Mouse (Mus musculus): ENCODE results near the gene Notch3. TPM values are rescaled to one million over a fixed set of nuclear protein-coding genes. Genes with fewer than 3 reads are reported as not detected.
"Not testable (repeated sequence)": the region's sequence is repeated elsewhere in the genome, so short reads cannot be mapped to it uniquely, and the experiment has no call there.

The Notch3 gene
- total RNA-seq, 2 experiments from 2014 or later = 10.7 to 14.8 TPM

DNA sequence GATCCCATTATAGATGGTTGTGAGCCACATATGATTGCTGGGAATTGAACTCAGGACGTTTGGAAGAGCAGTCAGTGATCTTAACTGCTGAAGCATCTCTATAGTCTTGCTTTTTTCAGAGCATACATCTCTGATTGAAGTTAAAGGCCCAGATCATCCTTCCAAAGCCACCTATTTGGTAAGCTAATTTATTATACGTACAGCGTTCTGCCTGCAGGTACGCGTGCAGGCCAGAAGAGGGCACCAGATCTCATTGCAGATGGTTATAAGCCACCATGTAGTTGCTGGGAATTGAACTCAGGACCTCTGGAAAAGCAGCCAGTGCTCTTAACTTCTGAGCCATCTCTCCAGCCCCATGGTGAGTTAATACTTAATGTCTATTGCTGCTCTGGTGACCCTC is 73.8 kb downstream of the Notch3 start:
- intact Hi-C loops (cut with DNase I) = no loop called here
- TF ChIP-seq CTCF (IDR thresholded peaks at IDR 0.05) = peak; percentile 38
- no peak overlapping the region for H3K4me3 ChIP-seq
- no peak overlapping the region for H3K27ac ChIP-seq
- no peak for DNase-seq

DNA sequence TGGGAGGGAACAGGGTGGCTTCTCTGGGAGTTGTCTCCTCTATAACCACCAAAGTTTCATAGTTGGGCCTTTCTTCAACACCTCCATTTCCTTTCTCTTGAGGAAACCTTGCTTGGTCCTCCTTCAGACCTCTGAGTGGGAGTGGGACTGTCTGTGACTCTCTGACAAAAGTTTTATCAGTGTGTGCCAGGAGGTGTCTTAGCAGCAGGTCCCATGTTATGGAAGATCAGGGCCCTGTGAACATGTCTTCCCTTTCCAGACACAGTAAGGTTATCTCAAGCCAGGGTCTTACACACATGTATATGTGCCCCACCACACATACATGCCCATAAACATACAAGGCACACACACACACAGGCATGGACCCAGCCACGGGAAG is 74.4 kb downstream of the Notch3 start:
- Histone ChIP-seq H3K4me3 (no peak overlapping the region), H3K27ac (no peak overlapping the region)
- intact Hi-C loops (cut with DNase I) = no loop called here
- DNase-seq = no peak
- TF ChIP-seq CTCF (IDR thresholded peaks at IDR 0.05) = no peak

DNA sequence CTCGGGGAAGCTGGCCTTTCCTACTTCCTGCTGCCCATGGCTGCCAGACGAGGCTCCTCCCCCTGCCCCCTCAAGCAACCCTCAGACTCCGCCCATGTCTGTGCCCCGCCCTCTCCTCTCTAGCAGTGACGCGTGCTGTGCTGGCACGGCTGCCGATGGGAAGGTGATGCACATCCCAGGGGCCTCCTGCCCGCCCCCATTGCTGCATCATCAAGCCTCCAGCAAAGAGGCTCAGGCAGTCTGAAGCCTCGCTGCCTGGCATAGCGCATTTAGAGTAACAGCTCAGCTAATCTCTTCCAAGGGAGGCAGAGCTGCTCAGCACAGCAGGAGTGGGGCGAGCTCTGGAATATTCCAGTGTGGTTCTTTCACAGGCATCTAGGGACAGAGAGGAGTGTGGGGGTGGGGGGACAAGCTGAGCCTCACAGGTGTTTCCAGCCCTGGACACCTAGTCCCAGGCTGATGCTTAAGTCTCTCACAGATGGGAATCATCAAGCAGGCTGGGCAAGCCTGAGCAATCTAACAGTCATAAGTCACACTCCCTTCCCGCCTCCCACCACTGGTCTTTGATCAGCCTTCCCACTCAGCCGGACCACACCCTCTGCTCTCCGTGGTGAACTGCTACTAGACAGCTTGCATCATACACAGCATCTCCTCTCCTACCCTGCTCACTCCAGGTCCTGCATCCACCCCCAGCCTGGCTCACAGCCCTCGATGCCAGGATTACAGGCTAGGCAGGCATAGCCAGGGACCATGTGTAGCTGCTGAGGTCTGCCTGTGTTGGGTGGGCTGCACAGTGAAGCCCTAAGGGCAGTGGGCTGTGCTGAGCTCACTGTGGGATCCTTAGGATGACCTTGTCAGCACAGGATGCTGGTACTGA is 75.0 kb downstream of the Notch3 start:
- peak overlapping the region; percentile 62 for H3K4me3 ChIP-seq
- peak; percentile 83 for DNase-seq
- intact Hi-C loops (cut with DNase I) = not testable (repeated sequence)
- H3K27ac ChIP-seq = peak overlapping the region; percentile 71

DNA sequence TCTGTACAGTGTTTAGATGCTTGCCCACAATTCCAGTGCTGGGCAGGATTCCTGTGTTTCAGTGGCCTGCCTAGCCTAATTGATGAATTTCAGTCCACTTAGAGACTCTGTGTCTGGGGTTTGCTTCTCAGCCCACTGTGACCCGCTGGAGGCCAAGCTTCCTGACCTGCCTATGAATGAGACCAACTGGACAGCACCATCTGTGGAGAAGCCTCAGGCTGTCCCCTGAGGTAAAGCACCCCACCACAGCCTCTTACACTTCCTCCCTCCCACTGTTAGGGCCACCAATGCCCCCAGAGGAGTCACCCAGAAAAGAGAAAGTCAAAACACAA is 75.7 kb downstream of the Notch3 start:
- DNase-seq = no peak
- intact Hi-C loops (cut with DNase I) = no loop called here

GRCm38 (mm10) chr17:32087069-32087468 is 79.6 kb downstream of the Notch3 start:
- H3K4me3 ChIP-seq = no peak overlapping the region
- H3K27ac ChIP-seq = no peak overlapping the region
- intact Hi-C loops (cut with DNase I) = no loop called here
- no peak for TF ChIP-seq CTCF (IDR thresholded peaks at IDR 0.05)
- no peak for DNase-seq

More for the DNA sequence above, 75.7 kb downstream of the Notch3 start:
- TF ChIP-seq CTCF (IDR thresholded peaks at IDR 0.05) = no peak
- Histone ChIP-seq H3K4me3 (peak overlapping the region; percentile 62), H3K27ac (peak overlapping the region; percentile 71)

GRCm38 (mm10) chr17:32083351-32083750 is 83.3 kb downstream of the Notch3 start:
- intact Hi-C loops (cut with DNase I) = no loop called here
- Histone ChIP-seq H3K27ac (no peak overlapping the region), H3K4me3 (no peak overlapping the region)
- no peak for TF ChIP-seq CTCF (IDR thresholded peaks at IDR 0.05)
- DNase-seq = no peak

GRCm38 (mm10) chr17:32075164-32075563 is 91.5 kb downstream of the Notch3 start:
- TF ChIP-seq CTCF (IDR thresholded peaks at IDR 0.05) = peak; percentile 75
- no peak overlapping the region for H3K4me3 ChIP-seq
- peak; percentile 62 for DNase-seq
- H3K27ac ChIP-seq = no peak overlapping the region
- intact Hi-C loops (cut with DNase I) = loop anchor here (2.0 kb wide), 1 partner anchor 136 kb away; no protein-coding TSS in a partner anchor

- DNase-seq = no peak
- Histone ChIP-seq H3K27ac (no peak overlapping the region), H3K4me3 (no peak overlapping the region)
- intact Hi-C loops (cut with DNase I) = loop anchor here (2.0 kb wide), 1 partner anchor 136 kb away; no protein-coding TSS in a partner anchor
- TF ChIP-seq CTCF (IDR thresholded peaks at IDR 0.05) = no peak
These were observed 92.0 kb downstream of the Notch3 start for GRCm38 (mm10) chr17:32074658-32075057.

DNA sequence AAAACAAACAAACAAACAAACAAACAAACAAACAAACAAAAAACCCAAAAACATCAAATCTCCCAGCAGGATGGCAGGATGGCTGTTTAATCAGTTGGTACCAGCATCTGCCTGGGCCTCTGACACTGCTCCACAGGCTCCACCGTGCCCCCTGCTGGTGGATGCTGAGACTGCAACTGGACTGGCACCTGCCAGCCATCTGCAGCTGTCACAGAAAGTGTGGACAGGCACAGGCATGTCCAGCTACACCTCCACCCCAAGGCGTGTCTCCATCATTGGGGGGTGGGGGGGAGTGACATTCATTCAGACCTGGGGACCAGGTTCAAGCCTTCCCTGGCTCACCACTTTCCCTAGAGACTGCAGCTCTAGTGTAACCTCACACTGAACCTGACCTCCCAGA is 93.3 kb downstream of the Notch3 start:
- TF ChIP-seq CTCF (IDR thresholded peaks at IDR 0.05) = peak; percentile 95
- intact Hi-C loops (cut with DNase I) = loop anchor here (1.0 to 2.0 kb wide), 2 partner anchors 47 to 388 kb away; no protein-coding TSS in a partner anchor
- peak; percentile 89 for DNase-seq
- Histone ChIP-seq H3K4me3 (no peak overlapping the region), H3K27ac (no peak overlapping the region)

Other genes with a start within 250 kb of the Notch3 start
- 1 to 10 TPM; 7.0 to 9.3 TPM for gene Rrp1b, start 130.8 kb downstream of the Notch3 start, total RNA-seq (2021)
- gene Hsf2bp, start 130.5 kb downstream of the Notch3 start, total RNA-seq (2021) = 1 to 10 TPM in 1 of 2 experiments, under 1 TPM in 1; 0.46 to 1.5 TPM
- gene Ephx3, start 22.7 kb upstream of the Notch3 start, total RNA-seq (2021) = under 1 TPM; 0.25 to 0.61 TPM
- 10 to 100 TPM; 45.8 to 47.4 TPM for gene Brd4, start 117.9 kb upstream of the Notch3 start, total RNA-seq (2021)
- 10 to 100 TPM; 33.2 to 40.2 TPM for gene Akap8, start 154.4 kb upstream of the Notch3 start, total RNA-seq (2021)
- 10 to 100 TPM; 34.5 to 43.4 TPM for gene Akap8l, start 183.8 kb upstream of the Notch3 start, total RNA-seq (2021)
- 10 to 100 TPM; 13.0 to 13.7 TPM for gene Wiz, start 222.6 kb upstream of the Notch3 start, total RNA-seq (2021)
- gene Rasal3, start 236.7 kb upstream of the Notch3 start, total RNA-seq (2021) = under 1 TPM; 0.06 to 0.31 TPM